Mouse (Mus musculus): ENCODE results near the gene Mdm2. TPM values are rescaled to one million over a fixed set of nuclear protein-coding genes. Genes with fewer than 3 reads are reported as not detected.

Gene Mdm2
- total and polyA plus RNA-seq, 2 experiments from 2014 or later = 28.7 to 65.1 TPM

DNA sequence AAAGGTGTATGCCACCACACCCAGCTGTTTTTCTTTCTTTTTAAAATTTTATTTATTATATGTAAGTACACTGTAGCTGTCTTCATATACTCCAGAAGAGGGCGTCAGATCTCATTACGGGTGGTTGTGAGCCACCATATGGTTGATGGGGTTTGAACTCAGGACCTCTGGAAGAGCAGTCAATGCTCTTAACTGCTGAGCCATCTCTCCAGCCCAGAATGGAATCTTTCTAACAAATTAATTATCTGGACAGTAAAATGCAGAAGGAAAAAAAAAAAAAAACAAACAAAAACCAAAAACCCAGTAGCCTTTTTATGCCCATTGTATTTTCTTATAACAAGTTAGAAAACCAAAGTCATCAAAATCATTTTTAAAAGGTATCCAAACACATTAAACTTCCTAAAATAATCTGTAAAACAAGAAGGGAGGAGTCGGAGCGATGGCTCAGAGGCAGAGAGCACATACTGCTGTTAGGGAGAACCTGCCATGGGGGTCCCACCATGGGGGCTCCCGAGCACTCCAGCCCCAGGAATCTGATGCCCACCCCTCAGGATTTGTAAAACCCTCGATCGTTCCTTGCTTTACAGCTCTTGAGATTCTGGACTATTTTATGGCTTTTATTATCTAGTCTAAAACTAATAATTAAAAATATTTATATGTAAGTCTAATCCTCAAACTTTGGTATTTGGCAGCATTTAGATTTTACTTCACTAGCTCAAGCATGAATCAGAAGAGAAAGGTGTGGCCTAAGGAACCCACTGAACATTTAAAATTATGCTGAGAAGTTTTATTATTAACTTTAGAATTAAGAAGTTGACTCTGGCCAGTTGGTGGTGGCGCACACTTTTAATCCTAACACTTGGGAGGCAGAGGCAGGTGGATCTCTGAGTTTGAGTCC, 43.4 kb upstream of the Mdm2 start:
- Histone ChIP-seq H3K4me1 (ENCODE audit: insufficient read depth, low read length) (no peaks in the 10 kb centered on the region), H3K4me2 (ENCODE audit: low read depth, low read length, poor library complexity, severe bottlenecking) (no peak overlapping the region), H3K9me3 (ENCODE audit: low read length) (no peaks in the 10 kb centered on the region), H3K27ac (ENCODE audit: low read depth, low read length) (no peak overlapping the region), H3K27me3 (ENCODE audit: insufficient read depth, low read length) (no peaks in the 10 kb centered on the region), H3K9ac (replicated peaks; ENCODE audit: low read length, poor library complexity, severe bottlenecking) (no peak overlapping the region), H3K4me3 (ENCODE audit: low read depth, low read length) (no peak overlapping the region), H3K36me3 (ENCODE audit: insufficient read depth, low read length) (peaks cover 46% of the 10 kb centered on the region)
- TF ChIP-seq CTCF (IDR thresholded peaks at IDR 0.05) = no peak
- DNase-seq (ENCODE audit: low spot score) (no peak), ATAC-seq (ENCODE audit: low FRiP score) (no peak)
- 95% methylated on average over 8 of the region's 8 CpGs for WGBS

DNA sequence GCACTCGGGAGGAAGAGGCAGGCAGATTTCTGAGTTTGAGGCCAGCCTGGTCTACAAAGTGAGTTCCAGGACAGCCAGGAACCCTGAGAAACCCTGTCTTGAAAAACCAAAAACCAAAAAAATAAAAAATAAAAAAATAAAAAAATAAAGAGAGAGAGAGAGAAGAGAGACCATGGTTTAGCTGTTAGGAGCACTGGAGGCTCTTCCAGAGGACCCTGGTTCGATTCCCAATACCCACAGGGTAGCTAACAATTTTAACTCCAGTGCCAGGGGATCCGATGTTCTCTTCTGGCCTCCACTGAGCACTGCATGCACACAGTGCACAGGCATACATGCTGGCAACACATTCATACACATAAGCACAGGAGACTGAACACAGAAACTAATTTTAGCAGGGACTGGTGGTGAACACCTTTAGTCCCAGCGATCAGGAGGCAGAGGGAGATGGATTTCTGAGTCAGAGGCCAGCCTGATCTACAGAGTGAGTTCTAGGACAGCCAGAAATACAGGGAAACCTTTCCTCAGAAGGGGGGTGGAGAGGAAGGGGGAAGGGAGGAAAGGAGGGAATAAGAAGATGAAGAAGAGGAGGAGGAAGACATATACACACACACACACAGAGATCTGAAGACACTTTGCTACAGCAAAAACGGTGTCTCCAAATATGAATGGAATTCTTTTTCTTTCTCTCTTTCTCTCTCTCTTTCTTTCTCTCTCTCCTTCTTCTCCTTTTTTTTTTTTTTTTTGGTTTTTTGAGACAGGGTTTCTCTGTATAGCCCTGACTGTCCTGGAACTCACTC, 42.5 kb upstream of the Mdm2 start:
- Histone ChIP-seq H3K9ac (replicated peaks; ENCODE audit: low read length, poor library complexity, severe bottlenecking) (no peak overlapping the region), H3K9me3 (ENCODE audit: low read length) (no peaks in the 10 kb centered on the region), H3K4me2 (ENCODE audit: low read depth, low read length, poor library complexity, severe bottlenecking) (no peak overlapping the region), H3K4me1 (ENCODE audit: insufficient read depth, low read length) (no peaks in the 10 kb centered on the region), H3K27ac (ENCODE audit: low read depth, low read length) (no peak overlapping the region), H3K4me3 (ENCODE audit: low read depth, low read length) (no peak overlapping the region), H3K27me3 (ENCODE audit: insufficient read depth, low read length) (no peaks in the 10 kb centered on the region), H3K36me3 (ENCODE audit: insufficient read depth, low read length) (peaks cover 41% of the 10 kb centered on the region)
- DNase-seq (ENCODE audit: low spot score) (no peak), ATAC-seq (ENCODE audit: low FRiP score) (no peak)
- no peak for TF ChIP-seq CTCF (IDR thresholded peaks at IDR 0.05)
- 98% methylated on average over 5 of the region's 5 CpGs for WGBS

DNA sequence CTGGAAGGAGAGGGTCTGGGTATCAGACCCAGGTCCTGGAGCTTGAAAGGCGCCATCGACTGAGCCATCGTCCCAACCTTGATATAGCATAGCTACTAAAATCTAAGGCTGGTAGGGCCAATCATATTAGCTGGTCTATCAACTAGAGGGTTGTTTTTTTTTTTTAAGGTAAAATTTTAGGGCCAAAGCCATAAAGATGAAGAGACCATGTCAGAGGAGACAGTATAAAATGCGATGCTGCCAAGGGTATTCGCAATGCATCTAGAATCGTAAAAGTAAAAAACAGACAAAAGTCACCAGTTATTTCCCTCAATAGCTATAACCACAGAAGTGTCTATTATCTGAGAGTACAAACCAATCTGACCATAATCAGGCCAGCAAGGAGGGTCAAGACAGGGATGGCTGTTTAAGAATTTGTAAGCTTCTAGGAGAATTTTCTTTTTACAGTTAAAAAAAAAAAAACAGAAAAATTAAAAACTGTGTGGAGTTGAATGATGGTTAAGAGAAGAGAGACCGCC, 41.8 kb upstream of the Mdm2 start:
- Histone ChIP-seq H3K27me3 (ENCODE audit: insufficient read depth, low read length) (no peaks in the 10 kb centered on the region), H3K9ac (replicated peaks; ENCODE audit: low read length, poor library complexity, severe bottlenecking) (no peak overlapping the region), H3K4me2 (ENCODE audit: low read depth, low read length, poor library complexity, severe bottlenecking) (no peak overlapping the region), H3K36me3 (ENCODE audit: insufficient read depth, low read length) (peaks cover 34% of the 10 kb centered on the region), H3K4me1 (ENCODE audit: insufficient read depth, low read length) (no peaks in the 10 kb centered on the region), H3K4me3 (ENCODE audit: low read depth, low read length) (no peak overlapping the region), H3K27ac (ENCODE audit: low read depth, low read length) (no peak overlapping the region), H3K9me3 (ENCODE audit: low read length) (no peaks in the 10 kb centered on the region)
- no peak for TF ChIP-seq CTCF (IDR thresholded peaks at IDR 0.05)
- DNase-seq (ENCODE audit: low spot score) = no peak
- 97% methylated on average over 7 of the region's 7 CpGs for WGBS
- no peak for ATAC-seq (ENCODE audit: low FRiP score)

DNA sequence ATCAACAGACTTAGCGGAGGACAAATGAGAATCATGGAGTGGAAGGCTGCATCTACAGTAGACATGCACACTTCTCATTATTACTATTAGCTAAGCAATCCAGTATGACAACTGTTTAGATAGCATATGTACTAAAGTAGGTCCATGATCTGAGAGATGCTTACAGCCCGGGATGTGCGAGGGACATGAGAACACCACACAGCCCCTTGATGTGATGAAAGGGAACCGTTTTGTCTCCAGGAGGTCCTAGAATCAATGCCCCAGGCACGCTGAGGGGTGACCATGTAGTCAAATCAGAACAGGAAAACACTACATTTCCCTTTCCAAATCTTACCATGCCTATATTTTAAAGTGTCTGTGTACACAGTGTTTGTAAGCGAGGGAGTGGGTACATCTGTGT, 41.2 kb upstream of the Mdm2 start:
- TF ChIP-seq CTCF (IDR thresholded peaks at IDR 0.05) = no peak
- Histone ChIP-seq H3K27ac (ENCODE audit: low read depth, low read length) (no peak overlapping the region), H3K4me1 (ENCODE audit: insufficient read depth, low read length) (no peaks in the 10 kb centered on the region), H3K4me2 (ENCODE audit: low read depth, low read length, poor library complexity, severe bottlenecking) (no peak overlapping the region), H3K9ac (replicated peaks; ENCODE audit: low read length, poor library complexity, severe bottlenecking) (no peak overlapping the region), H3K4me3 (ENCODE audit: low read depth, low read length) (no peak overlapping the region), H3K27me3 (ENCODE audit: insufficient read depth, low read length) (no peaks in the 10 kb centered on the region), H3K9me3 (ENCODE audit: low read length) (no peaks in the 10 kb centered on the region), H3K36me3 (ENCODE audit: insufficient read depth, low read length) (peaks cover 28% of the 10 kb centered on the region)
- WGBS = 98% methylated on average over 6 of the region's 6 CpGs
- DNase-seq (ENCODE audit: low spot score) (no peak), ATAC-seq (ENCODE audit: low FRiP score) (no peak)

DNA sequence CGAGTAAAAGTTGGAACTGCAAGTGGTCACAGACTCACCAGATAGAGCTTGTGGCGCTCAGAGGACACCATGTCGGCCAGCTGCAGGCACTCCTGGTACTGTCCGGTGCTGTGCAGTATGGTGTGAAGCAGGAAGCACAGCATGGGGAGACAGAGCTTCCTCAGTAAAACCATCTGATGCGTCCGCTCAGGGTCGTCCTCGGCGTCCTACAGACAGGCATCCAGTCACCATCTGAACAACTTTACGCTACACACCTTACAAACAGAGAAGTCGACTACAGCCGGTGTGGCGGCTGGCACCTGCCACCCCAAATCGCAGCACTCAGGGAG, 40.7 kb upstream of the Mdm2 start:
- ATAC-seq (ENCODE audit: low FRiP score) = no peak
- H3K4me3 ChIP-seq (ENCODE audit: low read depth, low read length) = no peak overlapping the region
- H3K4me2 ChIP-seq (ENCODE audit: low read depth, low read length, poor library complexity, severe bottlenecking) = no peak overlapping the region
- 98% methylated on average over 14 of the region's 14 CpGs for WGBS
- H3K27me3 ChIP-seq (ENCODE audit: insufficient read depth, low read length) = no peaks in the 10 kb centered on the region
- no peak for TF ChIP-seq CTCF (IDR thresholded peaks at IDR 0.05)
- no peak overlapping the region for H3K27ac ChIP-seq (ENCODE audit: low read depth, low read length)
- H3K9me3 ChIP-seq (ENCODE audit: low read length) = no peaks in the 10 kb centered on the region
- no peak overlapping the region for H3K9ac ChIP-seq (replicated peaks; ENCODE audit: low read length, poor library complexity, severe bottlenecking)
- no peak for DNase-seq (ENCODE audit: low spot score)
- no peaks in the 10 kb centered on the region for H3K4me1 ChIP-seq (ENCODE audit: insufficient read depth, low read length)
- peaks cover 25% of the 10 kb centered on the region for H3K36me3 ChIP-seq (ENCODE audit: insufficient read depth, low read length)

Data from midbrain, postnatal 0 days (tissue).